20 mouse cellular contexts compared by ENCODE assay signal in the genomic region with DNA sequence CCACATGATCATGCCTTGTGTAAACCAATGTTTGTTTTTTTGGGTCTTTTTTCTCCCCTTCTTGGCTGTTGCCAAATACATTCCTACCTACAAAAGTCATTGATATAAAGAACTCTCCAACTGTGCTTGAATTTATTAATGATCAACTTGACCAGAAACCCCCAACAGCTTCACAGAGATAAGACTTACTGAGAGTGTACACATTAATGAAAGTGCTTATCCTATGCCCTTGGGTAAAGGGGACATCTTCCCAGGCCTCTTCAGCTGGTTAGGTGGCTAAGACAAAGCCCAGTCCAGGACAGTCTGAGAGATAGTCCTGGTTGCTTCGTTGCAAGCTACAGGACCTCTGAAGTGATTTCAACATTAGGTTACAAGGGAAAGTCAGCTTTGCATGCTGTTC. TPM values are rescaled to one million over a fixed set of nuclear protein-coding genes. Genes with fewer than 3 reads are reported as not detected.
"Had no signal": no experiment of that assay in that cellular context is flagged by ENCODE, and none has a peak within 500 bp of the region (broad histone marks: within the 10 kb centered on the region; RNA-seq: fewer than 3 reads in every experiment).

No protein-coding gene starts in this region.

- H3K27me3 ChIP-seq: lung, embryonic 15.5 days; midbrain, embryonic 13.5 days; midbrain, embryonic 15.5 days; neural tube, embryonic 12.5 days; stomach, embryonic 15.5 days had no signal

- H3K4me2 ChIP-seq: lung, embryonic 15.5 days; midbrain, embryonic 11.5 days; midbrain, embryonic 13.5 days; midbrain, embryonic 15.5 days; neural tube, embryonic 12.5 days; stomach, embryonic 15.5 days had no signal

- ATAC-seq: lung, postnatal 0 days; midbrain, embryonic 13.5 days; midbrain, embryonic 15.5 days had no signal

- H3K4me3 ChIP-seq: lung, embryonic 15.5 days; megakaryocyte, embryonic 14.5 days; midbrain, embryonic 13.5 days; midbrain, embryonic 15.5 days; neural tube, embryonic 12.5 days; stomach, embryonic 15.5 days had no signal

- H3K9ac ChIP-seq: lung, embryonic 15.5 days; midbrain, embryonic 13.5 days; midbrain, embryonic 15.5 days; neural tube, embryonic 12.5 days; stomach, embryonic 15.5 days had no signal

- H3K9me3 ChIP-seq: lung, embryonic 15.5 days; midbrain, embryonic 13.5 days; midbrain, embryonic 15.5 days; neural tube, embryonic 12.5 days; stomach, embryonic 15.5 days had no signal

- H3K4me1 ChIP-seq: megakaryocyte, embryonic 14.5 days; neural tube, embryonic 12.5 days; stomach, embryonic 15.5 days had no signal

- DNase-seq: lung, adult 2 months; lung, postnatal 14 days; lung, postnatal 36 days; right cerebral cortex, postnatal 14 days; thymus, adult 2 months; thymus, postnatal 25 days; thymus, postnatal 4 days had no signal

- H3K36me3 ChIP-seq: midbrain, embryonic 13.5 days; midbrain, embryonic 15.5 days; neural tube, embryonic 12.5 days; stomach, embryonic 15.5 days had no signal

- H3K27ac ChIP-seq: lung, embryonic 15.5 days; macrophage; midbrain, embryonic 13.5 days; midbrain, embryonic 15.5 days; neural tube, embryonic 12.5 days; stomach, embryonic 15.5 days; stomach, postnatal 0 days had no signal

RNA-seq across cellular contexts. Expression of a gene that starts 6.4 kb away (rescaled TPM):
- total RNA-seq: megakaryocyte progenitor cell, adult 5-6 weeks; monocyte, adult 5-6 weeks; neutrophil, adult 5-6 weeks had no signal
- polyA plus RNA-seq: macrophage had no signal
